Mouse (Mus musculus) left cerebral cortex, adult 8-10 months (tissue): ENCODE measurements around the gene Ints13. TPM values are rescaled to one million over a fixed set of nuclear protein-coding genes. Genes with fewer than 3 reads are reported as not detected.
"Not testable (repeated sequence)": the region's sequence is repeated elsewhere in the genome, so short reads cannot be mapped to it uniquely, and the experiment has no call there.

Experiments used
- DNase-seq, 2 experiments: peaks; one replicate each; pipeline ENCODE4 v3.0.0; 2022; ENCODE audit warnings: low spot score in 2 of 2
- total RNA-seq, 4 experiments: library from RNA; stranded (reverse); gene quantifications; 2 replicates each; pipeline ENCODE4 v1.2.4; 2022

Gene Ints13
- 10 to 100 TPM; 29.8 to 44.1 (median 36.3) TPM for total RNA-seq

- DNase-seq, result peak; percentile 90 to 97
These were observed at the start of gene Ints13 for GRCm38 (mm10) chr6:146577310-146578109. Ints13 (minus strand) TSS chr6:146577835.

- DNase-seq, result no peak
These were observed 39.0 kb upstream of the Ints13 start for GRCm38 (mm10) chr6:146616670-146617069.

- no peak for DNase-seq
These were observed 38.3 kb upstream of the Ints13 start for GRCm38 (mm10) chr6:146615891-146616290.

GRCm38 (mm10) chr6:146614541-146614940 is 36.9 kb upstream of the Ints13 start:
- DNase-seq, result no peak

GRCm38 (mm10) chr6:146613907-146614306 is 36.3 kb upstream of the Ints13 start:
- DNase-seq, result no peak

- no peak for DNase-seq
These were observed 35.1 kb upstream of the Ints13 start for GRCm38 (mm10) chr6:146612736-146613135.

- no peak for DNase-seq
These were observed 34.3 kb upstream of the Ints13 start for GRCm38 (mm10) chr6:146611897-146612296.

GRCm38 (mm10) chr6:146611385-146611784 is 33.8 kb upstream of the Ints13 start:
- no peak for DNase-seq

GRCm38 (mm10) chr6:146603651-146604050 is 26.0 kb upstream of the Ints13 start:
- DNase-seq, result no peak

- DNase-seq, result no peak
These were observed 25.0 kb upstream of the Ints13 start for GRCm38 (mm10) chr6:146602601-146603000.

GRCm38 (mm10) chr6:146585134-146585533 is 7.5 kb upstream of the Ints13 start:
- no peak for DNase-seq

- no peak for DNase-seq
These were observed 5.9 kb upstream of the Ints13 start for GRCm38 (mm10) chr6:146583366-146584046.

- peak in 1 of 2 experiments; percentile 74 for DNase-seq
These were observed 2.8 kb upstream of the Ints13 start for GRCm38 (mm10) chr6:146580381-146580926.

- DNase-seq, result no peak
These were observed 951 bp upstream of the Ints13 start for GRCm38 (mm10) chr6:146578586-146578985.

GRCm38 (mm10) chr6:146578111-146578531 is 486 bp upstream of the Ints13 start:
- no peak for DNase-seq

GRCm38 (mm10) chr6:146576903-146577302 is 732 bp downstream of the Ints13 start, which contains the start of gene Fgfr1op2:
Fgfr1op2 (plus strand) TSS chr6:146577203.
- DNase-seq, result no peak

- no peak for DNase-seq
These were observed 5.6 kb downstream of the Ints13 start for GRCm38 (mm10) chr6:146572073-146572472.

GRCm38 (mm10) chr6:146562461-146562860 is 15.2 kb downstream of the Ints13 start:
- not testable (repeated sequence) for DNase-seq

- no peak for DNase-seq
These were observed 26.3 kb downstream of the Ints13 start for GRCm38 (mm10) chr6:146551326-146551725.

GRCm38 (mm10) chr6:146550421-146550820 is 27.2 kb downstream of the Ints13 start:
- no peak for DNase-seq

- DNase-seq, result no peak
These were observed 32.3 kb downstream of the Ints13 start for GRCm38 (mm10) chr6:146545289-146545865.

GRCm38 (mm10) chr6:146544622-146545021 is 33.0 kb downstream of the Ints13 start:
- no peak for DNase-seq
